Mouse (Mus musculus): ENCODE measurements around the gene Xndc1. TPM values are rescaled to one million over a fixed set of nuclear protein-coding genes. Genes with fewer than 3 reads are reported as not detected.

Gene Xndc1
- total RNA-seq, 2 experiments from 2014 or later, result 9.4 to 9.6 TPM

DNA sequence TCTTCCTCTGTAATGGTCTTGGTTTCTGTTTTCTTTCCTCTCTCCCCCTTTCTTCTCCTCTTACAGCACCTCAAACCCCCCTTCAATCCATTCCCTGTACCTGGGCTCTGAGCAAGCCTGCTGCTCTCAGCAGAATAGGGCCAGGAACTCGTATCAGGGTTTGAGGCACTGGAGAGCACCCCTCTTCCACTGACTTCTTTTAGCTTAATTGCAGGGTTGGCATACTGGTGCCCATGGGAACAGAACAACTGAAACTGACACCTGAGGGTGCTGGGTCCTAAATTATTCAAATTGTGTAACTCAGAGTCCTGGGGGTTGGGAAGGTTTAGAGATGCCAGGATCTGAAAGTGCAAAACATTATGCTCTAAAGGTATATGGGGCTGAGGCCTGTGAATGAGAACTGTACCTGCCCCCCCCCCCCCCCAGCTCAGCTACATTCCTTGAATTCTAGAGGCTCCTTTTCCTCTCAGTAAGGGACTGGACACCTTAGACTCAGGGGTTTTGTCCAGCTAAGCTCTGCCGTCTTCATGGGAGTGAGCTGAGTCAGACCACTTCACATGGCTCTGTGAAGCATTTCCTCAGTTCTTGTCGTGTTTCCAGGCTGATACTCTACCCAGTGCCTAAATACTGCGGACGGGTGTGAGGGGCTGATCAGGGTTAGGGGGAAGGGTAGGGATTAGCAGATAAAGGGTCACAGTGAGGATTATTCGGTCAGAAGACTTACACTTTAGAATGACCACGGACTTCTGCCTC lies 51.4 kb downstream of the Xndc1 start, which contains the start of gene Chrna10:
Gene Chrna10, minus strand, starts transcription at position 250 of the 753 bp plus-strand sequence.
- intact Hi-C loops (cut with DNase I), result no loop called here
- no peak for DNase-seq (ENCODE audit: low spot score)

DNA sequence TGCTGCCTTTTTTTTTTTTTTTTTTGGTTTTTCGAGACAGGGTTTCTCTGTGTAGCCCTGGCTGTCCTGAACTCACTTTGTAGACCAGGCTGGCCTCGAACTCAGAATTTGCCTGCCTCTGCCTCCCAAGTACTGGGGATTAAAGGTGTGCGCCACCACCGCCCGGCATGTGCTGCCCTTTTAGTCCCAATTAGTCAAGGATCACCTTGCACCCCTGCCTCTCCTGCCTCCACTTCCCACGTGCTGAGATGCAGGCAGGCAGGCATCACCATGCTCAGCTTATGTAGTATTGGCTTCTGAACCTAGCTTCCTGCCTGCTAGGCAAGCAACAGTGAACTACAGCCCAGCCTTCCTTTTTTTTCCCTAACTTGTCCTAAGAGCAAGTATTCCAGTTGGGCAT lies 52.1 kb downstream of the Xndc1 start:
- intact Hi-C loops (cut with DNase I), result no loop called here
- DNase-seq (ENCODE audit: low spot score), result no peak

DNA sequence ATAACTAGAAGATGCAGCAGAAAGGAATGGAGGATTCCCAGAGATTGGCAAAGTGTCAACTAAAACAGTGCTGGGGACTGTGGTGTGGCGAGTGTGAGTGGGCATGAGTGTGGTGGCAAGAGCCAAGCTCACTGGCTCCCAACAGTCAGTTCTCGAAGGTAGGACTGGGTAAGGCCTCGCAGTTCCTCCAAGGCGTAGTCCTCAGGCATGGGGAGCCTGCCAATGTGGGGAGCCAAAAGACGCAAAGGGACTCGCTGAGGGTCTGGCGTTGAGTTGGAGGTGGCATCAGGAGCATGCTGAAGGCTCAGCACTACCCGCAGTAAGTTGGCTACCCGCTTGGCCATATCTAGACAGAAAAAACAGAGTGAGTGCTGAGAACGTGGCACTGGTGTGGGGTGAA lies 55.0 kb downstream of the Xndc1 start:
- intact Hi-C loops (cut with DNase I), result no loop called here
- DNase-seq (ENCODE audit: low spot score), result no peak

DNA sequence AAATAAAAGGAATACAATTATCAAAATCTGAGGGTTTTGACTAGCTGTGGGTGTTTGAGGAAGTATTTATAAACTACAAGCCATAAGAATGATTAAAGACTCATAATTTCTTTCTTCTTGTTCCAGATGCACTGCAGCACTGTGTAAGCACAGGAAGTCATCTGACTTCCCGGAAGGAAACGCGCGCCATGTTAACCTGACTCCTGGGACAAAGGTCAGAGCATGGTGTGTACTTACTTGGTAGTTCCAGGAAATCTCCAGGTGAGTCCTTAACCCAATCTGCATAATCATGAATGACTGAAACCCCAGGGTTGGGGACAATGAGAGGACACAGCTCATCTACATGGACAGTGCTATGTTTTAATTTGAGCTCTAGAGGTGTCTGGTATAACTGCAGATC lies 67.1 kb downstream of the Xndc1 start:
- DNase-seq (ENCODE audit: low spot score), result no peak
- intact Hi-C loops (cut with DNase I), result no loop called here

Other genes starting within 250 kb of the Xndc1 start
- under 1 TPM; 0.26 to 0.42 TPM for gene Phox2a, start 247.2 kb upstream of the Xndc1 start, total RNA-seq (2021)
- gene Inppl1, start 227.3 kb upstream of the Xndc1 start, total RNA-seq (2021), result 100 to 1,000 TPM; 145 to 148 TPM
- 1 to 10 TPM; 5.5 to 6.8 TPM for gene Folr2, start 208.3 kb upstream of the Xndc1 start, total RNA-seq (2021)
- gene Anapc15, start 201.8 kb upstream of the Xndc1 start, total RNA-seq (2021), result 10 to 100 TPM; 16.5 to 17.9 TPM
- under 1 TPM; 0.26 to 0.59 TPM for gene Folr1, start 194.7 kb upstream of the Xndc1 start, total RNA-seq (2021)
- 100 to 1,000 TPM; 105 to 111 TPM for gene Lamtor1, start 159.6 kb upstream of the Xndc1 start, total RNA-seq (2021)
- gene Tomt, start 159.2 kb upstream of the Xndc1 start, total RNA-seq (2021), result not detected
- gene Lrrc51, start 131.6 kb upstream of the Xndc1 start, total RNA-seq (2021), result 1 to 10 TPM; 3.3 to 4.1 TPM
- gene Numa1, start 131.4 kb upstream of the Xndc1 start, total RNA-seq (2021), result 10 to 100 TPM; 88.4 to 93.0 TPM
- 1 to 10 TPM; 6.5 to 6.8 TPM for gene Il18bp, start 46.8 kb upstream of the Xndc1 start, total RNA-seq (2021)
- 10 to 100 TPM; 20.9 to 22.8 TPM for gene Rnf121, start within 50 bp of the Xndc1 start, total RNA-seq (2021)
- under 1 TPM; 0.91 to 0.92 TPM for gene Xntrpc, start 202 bp downstream of the Xndc1 start, total RNA-seq (2021)
- gene Trpc2, start 17.6 kb downstream of the Xndc1 start, total RNA-seq (2021), result under 1 TPM; 0.11 to 0.47 TPM
- gene Art1, start 36.2 kb downstream of the Xndc1 start, total RNA-seq (2021), result 100 to 1,000 TPM; 203 to 252 TPM
- gene Art5, start 44.0 kb downstream of the Xndc1 start, total RNA-seq (2021), result 10 to 100 TPM; 10.5 to 14.3 TPM
- gene Chrna10, start 51.3 kb downstream of the Xndc1 start, total RNA-seq (2021), result not detected
- 10 to 100 TPM; 29.0 to 32.5 TPM for gene Nup98, start 144.7 kb downstream of the Xndc1 start, total RNA-seq (2021)
- gene Pgap2, start 144.7 kb downstream of the Xndc1 start, total RNA-seq (2021), result 10 to 100 TPM; 58.8 to 68.0 TPM
- gene Rhog, start 190.5 kb downstream of the Xndc1 start, total RNA-seq (2021), result 10 to 100 TPM; 24.8 to 30.5 TPM
- gene Stim1, start 202.3 kb downstream of the Xndc1 start, total RNA-seq (2021), result 10 to 100 TPM; 21.6 to 21.8 TPM